Mouse (Mus musculus): Measurements from ENCODE around the gene Vat1l. TPM values are rescaled to one million over a fixed set of nuclear protein-coding genes. Genes with fewer than 3 reads are reported as not detected.

The Vat1l gene
- polyA plus RNA-seq, 1 experiment from 2014 or later = 1.9 TPM

DNA sequence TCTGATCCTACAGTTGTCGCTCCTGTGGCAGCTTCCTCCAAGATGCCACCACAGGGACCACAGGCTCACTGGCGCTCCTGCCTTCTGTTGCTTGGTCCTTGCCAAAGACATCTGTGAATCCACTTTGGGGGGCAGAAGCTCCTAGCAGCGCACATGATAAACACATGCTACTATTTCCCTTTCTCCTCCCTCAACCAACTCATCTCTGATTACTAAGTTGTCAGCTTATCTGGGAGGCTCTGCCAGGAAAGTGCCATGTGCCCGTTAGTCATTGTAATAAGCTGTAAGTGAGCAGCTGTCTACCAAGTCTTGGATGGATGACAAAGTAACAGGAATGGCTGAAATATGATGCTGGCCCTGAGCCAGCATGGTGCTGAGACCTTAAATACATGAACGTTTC, 100.9 kb downstream of the Vat1l start:
- Histone ChIP-seq H3K4me3 (ENCODE audit: low read depth, low read length) (no peak overlapping the region), H3K4me2 (ENCODE audit: low read depth, severe bottlenecking) (no peak overlapping the region), H3K9me3 (ENCODE audit: control insufficient read depth, low read length) (no peaks in the 10 kb centered on the region), H3K4me1 (ENCODE audit: control insufficient read depth, insufficient read depth, low read length) (no peaks in the 10 kb centered on the region), H3K27me3 (ENCODE audit: control insufficient read depth, insufficient read depth, low read length) (no peaks in the 10 kb centered on the region), H3K36me3 (ENCODE audit: control insufficient read depth, insufficient read depth, low read length) (no peaks in the 10 kb centered on the region), H3K9ac (ENCODE audit: low read length) (no peak overlapping the region), H3K27ac (replicated peaks; ENCODE audit: low read depth, low read length) (no peak overlapping the region)
- ATAC-seq (ENCODE audit: insufficient number of reproducible peaks, low FRiP score, low TSS enrichment, low read depth) = no peak
- WGBS = 80% methylated on average over 5 of the region's 5 CpGs
- no peak for DNase-seq (ENCODE audit: low spot score)

DNA sequence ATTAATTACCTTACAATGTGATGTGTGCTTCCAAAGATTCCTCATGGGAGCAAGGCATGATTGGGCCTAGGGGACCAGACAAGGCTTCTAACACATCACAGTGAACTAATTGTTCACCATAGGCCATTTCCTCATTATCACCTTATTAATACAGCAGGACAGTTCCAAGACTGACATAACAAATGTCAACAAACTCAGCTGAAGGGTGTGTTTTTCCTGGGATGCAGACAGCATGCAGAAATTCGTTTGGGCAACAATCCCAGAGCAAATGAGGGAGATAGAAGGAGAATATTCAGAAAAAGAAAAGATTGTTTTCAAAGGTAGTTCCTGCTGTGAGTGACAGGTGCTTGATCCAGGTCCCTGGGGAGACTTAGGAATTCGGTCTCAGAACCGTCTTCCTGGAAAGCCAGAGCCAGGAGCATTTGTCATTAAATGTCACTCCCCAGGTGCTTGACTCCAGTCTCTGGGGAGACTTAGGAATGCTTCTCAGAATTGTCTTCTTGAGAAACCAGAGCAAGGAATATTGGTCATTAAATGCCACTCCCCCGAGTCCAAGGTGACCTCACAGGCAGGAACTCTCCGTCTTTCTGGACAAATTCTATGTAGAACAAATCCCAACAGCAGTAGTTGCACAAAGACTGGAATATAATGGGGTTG, 109.4 kb downstream of the Vat1l start:
- no peak for DNase-seq (ENCODE audit: low spot score)
- H3K36me3 ChIP-seq (ENCODE audit: control insufficient read depth, insufficient read depth, low read length) = no peaks in the 10 kb centered on the region
- no peaks in the 10 kb centered on the region; the same call in 1 of the 2 replicates for H3K9me3 ChIP-seq (ENCODE audit: control insufficient read depth, low read length)
- H3K9ac ChIP-seq (ENCODE audit: low read length) = no peak overlapping the region
- H3K4me3 ChIP-seq (ENCODE audit: low read depth, low read length) = no peak overlapping the region
- H3K27me3 ChIP-seq (ENCODE audit: control insufficient read depth, insufficient read depth, low read length) = no peaks in the 10 kb centered on the region
- ATAC-seq (ENCODE audit: insufficient number of reproducible peaks, low FRiP score, low TSS enrichment, low read depth) = no peak
- H3K4me1 ChIP-seq (ENCODE audit: control insufficient read depth, insufficient read depth, low read length) = no peaks in the 10 kb centered on the region
- WGBS = 42% methylated on average over 5 of the region's 5 CpGs
- no peak overlapping the region for H3K27ac ChIP-seq (replicated peaks; ENCODE audit: low read depth, low read length)
- no peak overlapping the region for H3K4me2 ChIP-seq (ENCODE audit: low read depth, severe bottlenecking)

DNA sequence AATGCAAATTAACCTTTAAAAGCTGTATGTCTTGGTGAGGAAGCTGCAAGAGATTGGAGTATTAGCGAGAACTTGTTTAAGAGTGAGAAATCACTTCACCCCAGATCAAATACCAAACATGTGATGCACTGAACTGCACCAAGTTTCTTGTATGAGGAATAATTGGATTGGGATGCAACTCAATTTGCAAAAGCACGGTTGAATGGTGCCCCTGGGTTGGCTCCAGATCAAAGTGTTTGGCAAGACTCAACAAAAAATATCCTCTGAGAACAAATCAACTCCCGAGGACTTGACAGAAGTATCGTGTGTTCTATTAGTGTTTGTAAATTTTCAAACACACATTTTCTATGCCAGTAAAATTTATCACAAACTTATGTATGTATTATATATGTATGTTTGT, 112.7 kb downstream of the Vat1l start:
- WGBS = 89% methylated on average over 4 of the region's 4 CpGs
- ATAC-seq (ENCODE audit: insufficient number of reproducible peaks, low FRiP score, low TSS enrichment, low read depth) = no peak
- H3K4me1 ChIP-seq (ENCODE audit: control insufficient read depth, insufficient read depth, low read length) = no peaks in the 10 kb centered on the region

DNA sequence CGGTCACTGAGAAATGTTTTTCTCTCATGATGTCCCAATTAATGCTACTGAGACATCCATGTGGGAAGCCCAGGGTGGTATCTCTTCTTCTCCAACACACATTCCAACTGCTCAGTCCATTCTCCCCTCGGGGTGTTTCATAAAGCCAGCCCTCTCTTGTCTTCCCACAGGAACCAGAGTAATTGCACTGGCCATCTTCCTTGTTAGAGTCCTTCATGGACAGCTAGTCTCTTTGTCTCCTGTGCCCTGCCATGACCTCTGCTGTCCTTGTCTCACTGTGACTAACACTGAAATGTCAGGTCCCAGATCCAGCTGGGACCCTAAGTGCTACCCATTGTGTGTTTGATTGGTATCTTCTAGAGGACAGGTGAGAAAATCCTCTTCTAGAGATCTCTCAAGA, 116.7 kb downstream of the Vat1l start:
- Histone ChIP-seq H3K36me3 (ENCODE audit: control insufficient read depth, insufficient read depth, low read length) (no peaks in the 10 kb centered on the region), H3K27ac (replicated peaks; ENCODE audit: low read depth, low read length) (no peak overlapping the region), H3K27me3 (ENCODE audit: control insufficient read depth, insufficient read depth, low read length) (no peaks in the 10 kb centered on the region), H3K4me1 (ENCODE audit: control insufficient read depth, insufficient read depth, low read length) (no peaks in the 10 kb centered on the region), H3K9ac (ENCODE audit: low read length) (no peak overlapping the region), H3K4me3 (ENCODE audit: low read depth, low read length) (no peak overlapping the region), H3K9me3 (ENCODE audit: control insufficient read depth, low read length) (no peaks in the 10 kb centered on the region; the same call in 1 of the 2 replicates), H3K4me2 (ENCODE audit: low read depth, severe bottlenecking) (no peak overlapping the region)
- DNase-seq (ENCODE audit: low spot score) = no peak
- no peak for ATAC-seq (ENCODE audit: insufficient number of reproducible peaks, low FRiP score, low TSS enrichment, low read depth)
- 81% methylated on average over 2 of the region's 2 CpGs for WGBS

More for the DNA sequence above, 112.7 kb downstream of the Vat1l start:
- Histone ChIP-seq H3K9ac (ENCODE audit: low read length) (no peak overlapping the region), H3K27me3 (ENCODE audit: control insufficient read depth, insufficient read depth, low read length) (no peaks in the 10 kb centered on the region), H3K4me3 (ENCODE audit: low read depth, low read length) (no peak overlapping the region), H3K9me3 (ENCODE audit: control insufficient read depth, low read length) (no peaks in the 10 kb centered on the region; the same call in 1 of the 2 replicates), H3K4me2 (ENCODE audit: low read depth, severe bottlenecking) (no peak overlapping the region), H3K27ac (replicated peaks; ENCODE audit: low read depth, low read length) (no peak overlapping the region), H3K36me3 (ENCODE audit: control insufficient read depth, insufficient read depth, low read length) (no peaks in the 10 kb centered on the region)
- DNase-seq (ENCODE audit: low spot score) = no peak

DNA sequence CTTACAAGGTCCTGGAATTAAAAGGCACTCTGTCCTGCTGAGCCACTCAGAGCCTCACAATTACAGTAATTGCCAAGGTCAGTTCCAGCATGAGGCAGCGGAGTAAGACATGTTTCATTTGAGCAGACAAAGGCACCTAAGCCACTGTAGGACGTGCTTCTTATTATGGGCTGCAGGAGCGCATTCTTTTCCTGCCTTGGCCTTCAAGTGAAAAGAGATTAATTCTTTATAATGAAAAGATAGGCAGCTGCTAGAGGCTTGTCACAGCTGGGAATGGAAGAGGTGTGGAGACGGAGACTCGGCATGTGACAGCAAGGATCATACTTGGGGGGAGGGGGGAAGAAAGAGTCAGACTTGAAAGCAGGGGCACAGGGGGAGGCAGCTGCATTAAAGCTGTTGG, 126.5 kb downstream of the Vat1l start:
- Histone ChIP-seq H3K27ac (replicated peaks; ENCODE audit: low read depth, low read length) (no peak overlapping the region), H3K4me3 (ENCODE audit: low read depth, low read length) (no peak overlapping the region), H3K27me3 (ENCODE audit: control insufficient read depth, insufficient read depth, low read length) (no peaks in the 10 kb centered on the region), H3K9ac (ENCODE audit: low read length) (no peak overlapping the region), H3K4me1 (ENCODE audit: control insufficient read depth, insufficient read depth, low read length) (peaks cover 4% of the 10 kb centered on the region; the same call in 1 of the 2 replicates), H3K4me2 (ENCODE audit: low read depth, severe bottlenecking) (no peak overlapping the region), H3K9me3 (ENCODE audit: control insufficient read depth, low read length) (no peaks in the 10 kb centered on the region), H3K36me3 (ENCODE audit: control insufficient read depth, insufficient read depth, low read length) (no peaks in the 10 kb centered on the region)
- 69% methylated on average over 5 of the region's 5 CpGs for WGBS
- ATAC-seq (ENCODE audit: insufficient number of reproducible peaks, low FRiP score, low TSS enrichment, low read depth) (no peak), DNase-seq (ENCODE audit: low spot score) (no peak)

DNA sequence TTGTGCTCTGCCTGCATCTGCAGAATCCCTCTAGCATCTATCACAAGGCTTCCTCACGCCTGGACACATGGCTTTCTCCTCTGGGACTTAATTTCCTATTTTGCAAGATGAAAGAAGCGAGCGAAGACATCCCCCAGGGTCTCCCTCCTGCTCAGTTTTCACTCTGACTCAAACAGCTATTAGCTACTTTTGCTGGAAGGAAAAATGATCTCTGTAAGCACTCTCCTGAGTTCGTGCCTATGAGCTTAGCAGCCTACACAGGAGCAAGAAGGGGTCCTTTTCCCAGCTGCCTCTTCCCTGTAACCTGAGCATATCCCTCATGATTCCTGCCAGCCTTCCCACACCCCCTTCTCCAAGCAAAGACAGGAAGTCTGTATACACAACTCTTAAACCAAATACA, 127.5 kb downstream of the Vat1l start:
- Histone ChIP-seq H3K9me3 (ENCODE audit: control insufficient read depth, low read length) (no peaks in the 10 kb centered on the region), H3K27me3 (ENCODE audit: control insufficient read depth, insufficient read depth, low read length) (no peaks in the 10 kb centered on the region), H3K36me3 (ENCODE audit: control insufficient read depth, insufficient read depth, low read length) (no peaks in the 10 kb centered on the region), H3K4me3 (ENCODE audit: low read depth, low read length) (no peak overlapping the region), H3K4me1 (ENCODE audit: control insufficient read depth, insufficient read depth, low read length) (peaks cover 4% of the 10 kb centered on the region; the same call in 1 of the 2 replicates), H3K4me2 (ENCODE audit: low read depth, severe bottlenecking) (no peak overlapping the region), H3K9ac (ENCODE audit: low read length) (no peak overlapping the region), H3K27ac (replicated peaks; ENCODE audit: low read depth, low read length) (no peak overlapping the region)
- peak; percentile 60 for ATAC-seq (ENCODE audit: insufficient number of reproducible peaks, low FRiP score, low TSS enrichment, low read depth)
- no peak for DNase-seq (ENCODE audit: low spot score)
- WGBS = 22% methylated on average over 4 of the region's 4 CpGs

DNA sequence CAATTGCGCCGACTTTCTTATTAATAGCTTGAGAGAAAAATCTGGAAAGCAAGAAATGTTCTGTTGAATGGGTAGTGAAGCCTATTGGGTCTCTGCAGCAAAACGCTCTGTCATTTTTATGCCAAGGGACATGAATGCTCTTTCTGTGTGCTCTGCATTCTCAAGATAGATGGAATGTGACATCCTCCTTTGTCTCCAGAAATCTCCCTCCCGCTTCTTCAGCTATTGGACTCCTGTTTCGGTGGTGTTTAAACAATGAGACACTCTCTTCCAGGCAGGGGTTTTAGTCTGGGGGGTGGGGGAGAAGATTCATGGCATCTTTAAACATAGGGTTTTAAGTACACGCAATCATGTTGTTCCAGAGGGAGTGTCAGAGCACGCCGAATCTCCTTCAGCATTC, 130.3 kb downstream of the Vat1l start:
- DNase-seq (ENCODE audit: low spot score) = no peak
- peaks cover 4% of the 10 kb centered on the region; the same call in 1 of the 2 replicates for H3K4me1 ChIP-seq (ENCODE audit: control insufficient read depth, insufficient read depth, low read length)
- no peaks in the 10 kb centered on the region for H3K36me3 ChIP-seq (ENCODE audit: control insufficient read depth, insufficient read depth, low read length)
- no peaks in the 10 kb centered on the region for H3K27me3 ChIP-seq (ENCODE audit: control insufficient read depth, insufficient read depth, low read length)
- no peak overlapping the region for H3K9ac ChIP-seq (ENCODE audit: low read length)
- H3K27ac ChIP-seq (replicated peaks; ENCODE audit: low read depth, low read length) = no peak overlapping the region
- 88% methylated on average over 8 of the region's 8 CpGs for WGBS
- no peak overlapping the region for H3K4me2 ChIP-seq (ENCODE audit: low read depth, severe bottlenecking)
- no peak overlapping the region for H3K4me3 ChIP-seq (ENCODE audit: low read depth, low read length)
- no peak for ATAC-seq (ENCODE audit: insufficient number of reproducible peaks, low FRiP score, low TSS enrichment, low read depth)
- H3K9me3 ChIP-seq (ENCODE audit: control insufficient read depth, low read length) = no peaks in the 10 kb centered on the region

DNA sequence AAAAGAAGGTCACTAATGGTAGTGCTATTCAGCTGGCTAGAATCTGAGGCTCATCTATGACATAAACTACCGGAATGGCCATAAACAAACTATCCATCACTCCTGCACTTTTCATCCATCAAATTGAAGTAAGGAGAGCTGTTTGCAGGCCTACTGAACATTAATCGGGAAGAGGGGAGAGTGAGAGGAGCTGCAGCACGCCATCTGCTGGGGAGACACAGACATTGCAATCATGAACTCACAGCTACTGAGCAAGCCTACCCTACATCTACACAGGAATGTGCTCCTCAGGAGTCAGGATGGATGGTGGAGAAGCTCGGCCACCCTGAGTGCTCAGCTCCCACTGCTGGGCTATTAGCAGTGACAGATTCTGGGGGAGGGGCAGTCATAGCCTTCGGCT, 136.9 kb downstream of the Vat1l start:
- Histone ChIP-seq H3K4me3 (ENCODE audit: low read depth, low read length) (no peak overlapping the region), H3K4me1 (ENCODE audit: control insufficient read depth, insufficient read depth, low read length) (no peaks in the 10 kb centered on the region), H3K9ac (ENCODE audit: low read length) (no peak overlapping the region), H3K27me3 (ENCODE audit: control insufficient read depth, insufficient read depth, low read length) (no peaks in the 10 kb centered on the region), H3K27ac (replicated peaks; ENCODE audit: low read depth, low read length) (no peak overlapping the region), H3K36me3 (ENCODE audit: control insufficient read depth, insufficient read depth, low read length) (no peaks in the 10 kb centered on the region), H3K4me2 (ENCODE audit: low read depth, severe bottlenecking) (no peak overlapping the region), H3K9me3 (ENCODE audit: control insufficient read depth, low read length) (no peaks in the 10 kb centered on the region; the same call in 1 of the 2 replicates)
- DNase-seq (ENCODE audit: low spot score) (no peak), ATAC-seq (ENCODE audit: insufficient number of reproducible peaks, low FRiP score, low TSS enrichment, low read depth) (no peak)
- WGBS = 72% methylated on average over 5 of the region's 5 CpGs

DNA sequence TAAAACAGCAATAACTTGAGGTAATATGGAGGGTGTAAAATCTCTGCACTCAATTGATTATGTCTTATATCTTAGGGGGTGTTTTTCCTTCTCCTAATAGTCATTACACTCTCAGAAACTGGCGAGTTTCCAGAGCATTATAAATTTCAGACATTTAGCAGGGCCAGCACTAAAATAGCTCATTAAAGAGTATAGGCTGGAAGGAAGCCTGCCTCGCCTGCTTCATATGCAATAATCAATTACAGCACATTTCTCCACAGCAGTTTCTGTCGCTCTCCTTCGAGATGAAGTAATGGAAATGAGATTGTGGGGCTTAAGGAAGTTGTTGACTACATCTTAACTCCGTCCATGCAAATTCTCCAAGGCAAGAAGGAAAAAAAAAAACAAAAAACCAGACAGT, 139.4 kb downstream of the Vat1l start:
- no peak for ATAC-seq (ENCODE audit: insufficient number of reproducible peaks, low FRiP score, low TSS enrichment, low read depth)
- H3K27ac ChIP-seq (replicated peaks; ENCODE audit: low read depth, low read length) = no peak overlapping the region
- WGBS = 29% methylated on average over 5 of the region's 5 CpGs
- no peak overlapping the region for H3K4me2 ChIP-seq (ENCODE audit: low read depth, severe bottlenecking)
- H3K9me3 ChIP-seq (ENCODE audit: control insufficient read depth, low read length) = no peaks in the 10 kb centered on the region; the same call in 1 of the 2 replicates
- H3K4me3 ChIP-seq (ENCODE audit: low read depth, low read length) = no peak overlapping the region
- H3K4me1 ChIP-seq (ENCODE audit: control insufficient read depth, insufficient read depth, low read length) = no peaks in the 10 kb centered on the region
- no peaks in the 10 kb centered on the region for H3K36me3 ChIP-seq (ENCODE audit: control insufficient read depth, insufficient read depth, low read length)
- DNase-seq (ENCODE audit: low spot score) = no peak
- no peaks in the 10 kb centered on the region for H3K27me3 ChIP-seq (ENCODE audit: control insufficient read depth, insufficient read depth, low read length)
- no peak overlapping the region for H3K9ac ChIP-seq (ENCODE audit: low read length)

All from limb, embryonic 11.5 days (tissue).